Mouse (Mus musculus) CH12F3 (cell line): ENCODE measurements around the gene Tgfbr2.

Experiments used
- in situ Hi-C: fragments of 300-500 bp; cut with MboI; formaldehyde crosslinking; loops from 2 replicates; pipeline ENCODE4 v1.14.3; 2020; ENCODE audit warnings: low sequenced_read_pairs

The Tgfbr2 gene

DNA sequence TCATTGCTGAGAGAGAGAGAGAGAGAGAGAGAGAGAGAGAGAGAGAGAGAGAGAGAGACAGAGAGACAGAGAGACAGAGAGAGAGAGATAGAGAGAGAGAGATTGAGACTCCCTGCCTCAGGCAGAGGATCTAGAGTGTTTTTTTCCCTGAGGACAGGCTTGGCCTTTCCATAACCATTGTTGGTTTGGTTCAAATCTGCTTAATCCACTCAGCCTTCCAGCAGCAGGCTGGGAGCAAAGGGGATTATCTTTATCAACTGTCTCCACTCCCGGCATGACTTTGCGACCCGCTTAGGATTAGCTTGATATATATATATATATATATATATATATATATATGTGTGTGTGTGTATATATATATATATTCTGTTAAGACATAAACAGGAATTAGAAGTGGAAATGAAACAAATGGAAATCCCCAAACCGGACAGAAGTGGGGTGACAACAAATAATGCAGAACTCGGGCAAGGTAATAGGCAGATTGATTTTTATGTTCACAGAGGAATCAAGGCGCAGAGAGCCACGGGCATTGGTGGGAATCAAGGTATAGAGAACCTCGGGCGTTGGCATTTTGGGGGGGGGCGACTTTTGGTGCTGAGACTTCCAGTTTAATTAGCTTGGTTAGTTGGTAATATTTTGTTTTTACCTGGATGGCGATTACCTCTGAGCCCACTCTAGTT, 22.5 kb upstream of the Tgfbr2 start:
- in situ Hi-C loops, result no loop called here

DNA sequence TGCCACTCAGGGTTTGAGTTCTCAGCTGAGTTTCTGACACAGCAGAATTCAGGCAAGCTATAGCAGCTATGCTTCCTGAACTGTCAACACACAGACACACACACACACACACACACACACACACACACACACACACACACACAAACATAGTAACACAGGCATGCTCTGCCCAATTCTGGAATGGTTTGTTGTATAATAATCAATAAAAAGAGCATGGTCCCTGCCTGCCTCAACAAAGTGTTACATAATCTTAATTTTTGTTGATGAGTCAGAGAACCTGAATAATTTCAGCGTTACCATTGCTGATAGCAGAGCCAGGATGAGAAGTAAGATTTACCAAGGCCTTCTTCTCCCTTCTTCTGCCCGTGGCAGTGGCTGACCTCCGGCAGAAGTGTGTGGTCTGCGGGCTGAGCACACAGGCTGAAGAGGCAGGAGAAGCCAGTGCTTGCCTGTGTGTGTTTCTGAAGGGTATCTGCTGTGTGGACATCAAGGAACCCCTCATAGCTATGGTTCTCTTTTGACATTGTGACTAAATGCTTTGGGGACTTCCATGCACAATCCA, 18.8 kb upstream of the Tgfbr2 start:
- in situ Hi-C loops, result no loop called here

DNA sequence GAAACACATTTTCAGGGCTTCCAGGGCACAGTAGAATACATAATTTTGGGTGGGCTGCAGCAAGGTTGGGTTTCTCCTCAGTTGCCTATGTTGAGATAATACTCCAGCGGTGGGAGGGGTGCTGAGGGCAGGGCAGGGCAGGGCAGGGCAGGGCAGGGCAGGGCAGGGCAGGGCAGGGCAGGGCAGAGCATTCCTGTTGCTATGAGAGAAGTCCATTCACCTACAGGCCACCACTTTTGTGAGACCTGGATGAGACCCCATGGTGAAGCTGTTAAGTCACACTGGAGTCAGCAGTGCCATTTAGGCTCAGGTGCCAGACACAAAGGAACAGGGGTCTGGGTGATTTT, 18.3 kb upstream of the Tgfbr2 start:
- in situ Hi-C loops, result no loop called here

DNA sequence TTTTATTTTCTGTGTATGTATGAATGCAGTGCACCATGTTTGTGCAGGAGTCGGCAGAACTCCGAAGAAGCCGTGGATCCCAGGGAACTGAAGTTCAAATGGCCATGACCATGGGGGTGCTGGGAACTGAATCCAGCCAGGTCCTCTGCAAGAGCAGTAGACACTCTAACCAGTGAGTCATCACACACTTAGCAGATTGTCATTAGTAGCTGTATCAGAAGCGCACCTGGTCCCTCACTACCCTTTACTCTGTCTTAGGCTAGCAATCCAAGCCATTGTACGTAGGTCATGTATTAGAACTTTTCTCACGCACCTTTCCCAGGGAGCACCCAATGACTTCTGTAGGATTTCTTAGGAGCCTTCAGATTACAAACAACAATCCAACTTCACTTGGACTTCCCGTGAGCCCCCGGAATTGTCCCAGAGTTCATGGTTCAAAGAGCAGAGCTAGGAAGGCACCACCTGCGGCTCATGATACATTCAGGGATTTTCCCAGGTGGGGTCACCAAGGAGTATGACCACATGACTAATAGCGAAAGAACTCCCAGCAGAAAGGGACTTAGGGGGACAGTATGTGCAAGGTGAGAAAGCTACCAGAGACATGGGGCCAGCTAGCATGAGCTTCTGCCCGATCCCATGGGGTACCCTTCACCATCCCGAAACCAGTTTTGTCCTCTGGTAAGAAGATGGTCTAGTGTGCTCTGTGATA, 17.8 kb upstream of the Tgfbr2 start:
- in situ Hi-C loops, result no loop called here

DNA sequence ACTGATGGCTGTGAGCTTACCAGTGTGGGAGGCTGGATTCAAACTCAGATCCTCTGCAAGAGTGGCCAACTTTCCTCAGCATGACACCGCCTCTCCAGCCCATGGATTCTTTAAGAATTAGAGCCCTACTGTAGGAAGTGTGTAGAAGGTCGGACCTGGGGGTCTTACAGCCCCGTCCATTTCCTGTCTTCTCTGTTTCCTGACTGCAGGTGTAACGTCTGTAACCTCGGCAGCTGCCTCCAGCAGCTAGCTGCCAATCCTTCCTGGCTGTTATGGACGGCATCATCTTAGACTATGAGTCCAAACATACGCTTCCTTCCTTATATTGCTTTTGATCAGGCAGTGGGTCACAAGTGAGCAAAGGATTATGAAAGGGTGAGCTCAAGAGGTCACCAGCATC, 17.1 kb upstream of the Tgfbr2 start:
- in situ Hi-C loops, result no loop called here

DNA sequence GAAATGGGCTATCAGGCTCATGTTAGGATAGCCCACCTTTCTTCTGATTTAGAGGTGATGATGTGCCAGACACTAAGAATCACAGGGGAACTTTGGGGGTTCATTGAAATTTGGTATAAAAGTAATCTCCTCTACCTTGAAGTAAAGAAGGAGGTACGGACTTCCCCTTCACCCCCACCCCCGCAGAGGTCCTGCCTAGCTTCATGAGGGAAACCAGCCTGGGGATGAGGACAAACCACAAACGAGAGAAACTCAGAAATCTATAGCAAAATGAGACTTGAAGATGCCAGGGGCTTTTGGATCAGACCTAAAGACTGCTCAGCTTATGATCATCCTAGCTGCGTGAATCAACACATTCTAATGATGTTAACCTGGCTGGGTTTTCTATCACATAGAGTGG, 14.7 kb upstream of the Tgfbr2 start:
- in situ Hi-C loops, result no loop called here

DNA sequence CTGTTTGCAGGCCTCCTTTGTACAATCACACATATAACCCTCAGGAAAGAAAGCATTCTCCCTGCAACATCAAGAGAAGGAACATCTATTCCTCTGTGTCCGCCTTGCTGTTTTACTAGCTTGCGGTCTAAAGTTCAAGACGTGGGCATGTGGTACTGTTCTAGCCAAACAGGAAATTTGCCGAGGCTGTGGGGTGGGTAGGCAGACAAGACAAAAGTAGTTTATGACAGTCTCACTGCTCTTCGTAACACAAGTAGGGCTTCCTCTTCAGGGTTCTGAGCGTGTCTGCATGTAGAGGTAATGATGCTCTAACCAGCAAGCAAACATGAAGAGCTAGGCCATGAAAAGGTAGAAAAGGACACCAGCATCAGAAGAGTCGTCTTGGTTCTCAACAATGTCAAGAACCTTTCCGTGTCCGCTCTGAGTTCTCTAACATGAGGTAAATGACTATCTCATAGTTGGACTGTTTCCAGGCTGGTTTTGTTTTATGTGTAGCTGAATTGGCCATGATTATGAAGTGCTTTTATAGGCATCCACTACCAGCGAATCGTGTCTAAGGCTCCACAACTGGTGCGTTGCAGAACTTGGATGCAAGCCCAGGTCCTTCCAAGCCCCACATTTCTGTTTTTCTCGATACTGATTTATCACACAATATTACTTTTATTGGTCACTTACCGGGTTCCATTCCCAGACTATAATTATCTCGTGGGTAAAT, 13.9 kb upstream of the Tgfbr2 start:
- in situ Hi-C loops, result no loop called here

DNA sequence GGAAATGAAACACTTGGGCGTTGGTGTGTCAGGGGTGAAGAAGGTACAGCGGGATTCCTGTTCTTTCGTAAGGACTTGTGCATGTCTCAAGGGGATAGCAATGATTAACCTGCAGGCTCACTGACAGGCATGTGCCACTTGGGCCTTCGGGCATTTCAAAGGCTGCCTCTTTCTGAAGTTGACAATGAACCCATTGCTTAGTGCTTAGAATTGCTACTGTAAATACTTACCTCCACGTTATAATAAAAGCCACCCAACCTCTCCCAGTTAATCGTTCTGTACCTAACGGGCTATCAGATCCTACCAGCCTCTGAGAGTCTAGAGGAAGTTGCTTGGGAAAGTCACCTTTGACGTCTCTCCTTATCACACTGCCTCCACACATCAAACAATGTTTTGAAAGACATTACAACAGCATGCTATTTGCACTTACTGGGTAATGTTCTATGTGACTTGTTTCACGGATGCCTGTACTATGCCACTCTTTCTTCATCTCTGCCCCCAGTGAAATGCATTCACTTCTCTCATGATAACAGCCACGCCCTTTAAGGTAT, 12.1 kb upstream of the Tgfbr2 start:
- in situ Hi-C loops, result no loop called here

DNA sequence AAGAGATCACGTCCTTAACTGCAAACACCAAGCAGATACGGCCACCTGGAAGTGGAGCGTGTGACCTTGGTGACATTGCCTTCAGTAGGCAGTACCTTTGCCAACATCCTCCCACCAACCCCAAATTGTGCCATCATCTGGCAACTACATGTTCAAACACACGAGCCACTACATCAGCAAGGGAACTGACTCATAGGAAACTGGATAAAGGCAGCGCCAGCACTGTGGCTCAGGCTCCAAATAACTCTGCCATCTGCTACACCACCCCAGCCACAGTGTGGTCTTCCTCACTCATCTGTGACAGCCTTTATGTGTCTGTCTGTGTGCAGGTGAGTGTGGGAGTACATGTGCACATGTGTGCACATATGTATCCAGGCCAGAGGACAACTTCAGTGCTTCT, 9.7 kb upstream of the Tgfbr2 start:
- in situ Hi-C loops, result no loop called here

DNA sequence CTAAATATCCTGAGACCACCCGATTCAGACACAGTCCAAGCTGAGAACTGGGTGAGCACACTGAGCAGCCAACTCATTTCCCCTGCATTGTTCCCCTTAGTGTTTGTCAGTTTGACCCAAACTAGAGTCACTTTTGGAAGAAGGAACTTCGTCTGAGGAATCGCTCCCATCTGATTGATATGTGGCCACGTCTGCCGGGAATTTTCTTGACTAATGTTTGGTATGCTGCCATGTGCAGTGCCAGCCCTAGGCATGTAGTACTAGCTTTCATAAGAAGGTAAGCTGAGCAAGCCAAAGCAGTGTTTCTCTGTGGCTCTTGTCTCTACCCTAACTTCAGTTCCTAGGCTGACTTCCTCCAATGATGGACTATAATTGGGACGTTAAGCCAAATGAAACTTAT, 7.9 kb upstream of the Tgfbr2 start:
- in situ Hi-C loops, result no loop called here

DNA sequence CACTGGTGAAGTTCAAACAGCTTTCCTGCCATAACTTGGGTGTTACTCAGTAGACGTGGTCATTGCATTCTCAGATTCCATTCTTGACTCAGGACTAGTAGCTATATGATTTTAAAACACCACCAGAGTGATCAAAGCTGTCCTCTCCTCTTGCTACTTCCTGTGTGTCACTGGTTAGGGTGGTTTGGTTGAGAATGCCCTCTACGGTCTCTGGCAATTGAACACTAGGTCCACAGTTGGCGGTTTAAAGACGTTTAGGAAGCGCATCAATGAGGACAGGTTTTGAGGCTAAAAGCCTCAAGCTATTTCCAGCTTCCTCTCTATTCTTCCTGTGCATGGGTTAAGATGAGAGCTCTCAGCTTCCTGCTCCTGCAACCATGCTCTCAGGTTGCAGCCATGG, 6.4 kb upstream of the Tgfbr2 start:
- in situ Hi-C loops, result no loop called here

DNA sequence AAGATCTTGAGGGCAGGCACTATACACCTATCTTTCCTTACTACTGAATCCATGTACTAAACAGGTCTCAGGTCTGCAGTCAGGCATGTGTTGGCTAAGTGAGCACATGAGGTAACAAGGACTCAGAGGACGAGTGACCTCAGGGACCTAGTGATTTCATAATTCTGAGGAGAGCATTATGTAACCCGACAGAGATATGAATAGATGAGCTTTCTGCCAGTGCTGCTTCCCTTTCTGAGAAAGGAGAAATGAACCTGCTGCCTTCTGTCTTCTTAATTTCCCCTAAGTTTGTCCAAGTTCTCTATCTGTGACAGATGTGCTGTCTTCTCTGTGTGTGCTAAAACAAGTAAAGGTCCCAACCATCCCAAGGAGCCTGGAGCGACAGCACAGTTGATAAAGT, 3.0 kb upstream of the Tgfbr2 start:
- in situ Hi-C loops, result no loop called here

DNA sequence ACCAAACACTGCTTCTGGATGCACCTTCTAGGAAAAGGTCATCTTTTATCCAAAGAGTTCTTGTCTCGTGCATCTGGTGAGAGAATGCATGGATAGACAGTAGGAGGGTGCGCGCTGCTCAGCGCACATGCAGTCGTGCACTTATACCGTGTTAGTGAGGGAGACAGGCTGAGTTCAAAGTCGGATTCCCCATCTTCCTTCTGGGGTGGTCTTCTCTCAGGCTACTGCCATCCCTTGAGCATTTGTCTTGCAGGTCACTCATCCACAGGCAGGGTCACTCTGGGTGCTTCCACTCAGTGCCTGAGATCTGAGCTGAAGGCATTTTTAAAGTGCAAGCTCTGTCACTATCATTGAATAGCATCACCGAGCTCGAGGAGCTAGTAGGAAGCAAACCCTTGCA, 1.9 kb upstream of the Tgfbr2 start:
- in situ Hi-C loops, result no loop called here

DNA sequence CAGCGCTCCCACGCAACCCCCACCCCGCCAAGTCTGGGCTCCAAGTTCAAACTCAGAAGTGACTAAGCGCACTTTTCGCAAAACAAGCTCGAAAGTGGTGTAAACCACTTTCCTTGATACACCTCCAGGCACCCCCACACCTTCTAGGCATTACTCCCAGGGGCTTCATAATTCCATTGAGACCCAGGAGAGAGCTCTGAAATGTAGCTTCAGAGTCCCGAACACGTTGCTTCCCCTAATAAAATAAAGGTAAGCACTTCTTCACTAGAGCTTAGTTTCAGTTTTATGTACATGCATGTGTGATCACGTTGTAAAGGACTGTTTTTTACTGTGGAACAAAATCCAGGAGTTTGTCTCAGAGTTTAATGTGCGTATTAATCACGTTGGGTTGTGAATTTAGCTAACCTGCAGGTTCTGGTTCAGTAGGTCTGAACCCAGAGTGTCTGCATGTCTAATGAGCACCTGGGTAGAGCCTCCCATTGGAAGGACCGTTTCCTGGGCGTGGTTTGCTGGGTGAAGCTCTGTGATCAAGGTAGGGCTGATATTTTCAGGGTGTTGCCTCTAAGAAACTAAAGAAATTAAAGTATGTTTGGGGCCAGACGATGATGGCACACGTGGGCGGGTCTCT, 442 bp upstream of the Tgfbr2 start:
- in situ Hi-C loops, result no loop called here

DNA sequence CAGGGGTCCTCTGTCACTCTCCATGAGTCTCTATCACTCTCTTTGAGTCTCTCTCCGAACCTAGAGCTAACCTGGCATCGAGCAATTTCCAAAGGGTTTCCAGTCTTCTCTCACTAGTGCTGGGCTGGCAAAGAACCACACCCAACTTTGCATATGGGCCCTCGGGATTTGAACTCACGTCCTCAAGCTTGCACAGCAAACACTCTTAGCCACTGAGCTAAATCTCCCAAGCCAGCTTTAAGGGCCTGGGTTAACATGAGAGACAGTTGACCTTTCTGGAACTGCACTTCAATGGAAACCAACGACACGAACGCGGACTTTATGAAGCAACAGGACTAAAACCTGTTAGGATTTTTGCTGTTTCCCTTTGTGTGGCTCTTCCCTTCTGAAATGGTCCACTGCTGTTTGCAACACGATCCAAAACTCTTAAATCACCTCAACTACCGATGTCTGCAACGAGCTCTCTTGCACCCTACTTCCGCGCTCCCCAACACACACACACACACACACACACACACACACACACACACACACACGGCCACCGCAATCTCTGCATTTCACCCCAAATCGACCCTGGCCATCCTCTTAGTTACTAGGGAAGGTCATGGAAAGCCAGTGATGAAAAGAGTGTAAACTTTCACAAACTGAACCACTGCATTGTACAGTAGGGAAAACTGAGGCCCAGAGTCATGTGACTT, 1.5 kb downstream of the Tgfbr2 start:
- in situ Hi-C loops, result no loop called here

DNA sequence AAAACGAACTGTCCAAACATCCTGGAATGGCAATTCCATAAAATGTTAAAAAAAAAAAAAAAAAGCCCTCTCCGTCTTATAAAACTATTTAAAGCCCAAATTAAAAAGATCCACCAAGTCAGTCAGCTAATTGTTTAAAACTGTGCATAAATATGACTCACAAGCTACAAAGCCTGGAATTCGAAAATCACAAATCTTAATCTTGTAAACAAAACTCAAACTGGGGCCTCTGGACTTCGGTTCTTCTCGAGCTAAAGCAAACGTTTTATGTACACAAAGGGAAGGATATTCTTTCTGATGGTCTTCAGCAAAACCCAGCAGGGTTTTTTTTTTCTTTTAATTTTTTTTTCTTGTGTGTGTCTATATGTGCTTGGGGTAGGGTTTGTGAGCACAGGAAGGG, 2.1 kb downstream of the Tgfbr2 start:
- in situ Hi-C loops, result no loop called here

DNA sequence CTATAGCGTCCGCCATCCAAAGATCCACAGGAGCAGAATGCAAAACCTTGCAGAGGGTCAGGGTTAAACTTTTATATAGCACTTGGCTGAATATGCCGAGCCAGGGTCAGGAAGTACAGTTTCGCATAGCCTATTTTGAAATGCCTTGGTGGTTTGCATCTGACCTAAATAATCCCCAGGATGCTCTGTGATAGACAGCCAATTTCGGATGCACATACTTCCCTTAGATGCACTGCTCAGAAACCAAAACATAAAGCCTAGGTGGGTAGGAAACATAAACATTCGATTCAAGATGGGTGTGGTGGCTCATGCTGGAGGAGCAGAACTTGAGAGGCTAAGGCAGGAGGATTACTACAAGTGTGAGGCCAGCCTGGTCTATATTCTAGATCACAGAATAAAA, 6.1 kb downstream of the Tgfbr2 start:
- in situ Hi-C loops, result no loop called here

DNA sequence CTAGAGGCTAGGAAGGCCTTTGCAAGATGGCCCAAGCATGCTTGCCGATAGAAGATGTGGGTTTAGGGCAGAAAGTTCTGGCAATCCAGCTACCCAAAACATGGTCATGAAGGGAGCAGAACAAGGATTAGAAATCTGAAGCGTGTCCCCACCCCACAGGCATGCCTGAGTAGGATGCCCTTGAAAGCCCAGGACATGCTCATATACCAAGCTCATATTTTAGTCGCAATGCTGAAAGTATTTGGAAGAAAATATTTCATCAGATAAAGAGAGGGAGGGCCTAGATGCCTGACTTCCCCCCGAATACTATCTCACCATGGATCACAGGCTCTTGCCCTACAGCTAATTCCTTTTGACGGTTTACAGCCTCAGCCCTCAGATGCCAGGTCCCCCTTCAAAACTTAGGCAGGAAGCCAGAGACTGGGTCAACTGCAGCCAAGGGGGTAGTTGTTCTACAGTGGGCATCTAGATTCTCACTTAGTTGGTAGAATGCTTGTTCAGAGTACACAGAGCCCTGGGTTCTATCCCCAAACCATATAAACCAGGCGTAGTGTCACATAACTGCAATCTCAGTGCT, 7.8 kb downstream of the Tgfbr2 start:
- in situ Hi-C loops, result no loop called here

DNA sequence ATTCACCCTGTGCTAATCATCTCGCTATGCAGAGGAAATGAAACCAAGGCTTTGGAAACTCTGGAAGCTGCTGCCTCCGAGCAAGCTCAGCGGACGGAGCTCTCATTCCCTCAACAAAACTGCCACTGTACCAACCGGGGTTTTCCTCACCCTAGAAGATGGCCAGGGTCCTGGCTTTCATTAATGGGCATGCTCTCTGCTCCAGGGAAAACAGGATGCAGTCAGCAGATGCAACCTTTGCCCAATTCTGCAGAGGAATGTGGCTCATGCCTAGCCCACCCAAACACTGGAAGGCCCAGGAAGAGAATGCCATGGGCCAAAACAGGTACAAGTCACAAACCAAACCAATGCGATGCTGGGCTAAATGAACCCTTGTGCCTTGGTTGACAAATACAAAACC, 8.8 kb downstream of the Tgfbr2 start:
- in situ Hi-C loops, result no loop called here

DNA sequence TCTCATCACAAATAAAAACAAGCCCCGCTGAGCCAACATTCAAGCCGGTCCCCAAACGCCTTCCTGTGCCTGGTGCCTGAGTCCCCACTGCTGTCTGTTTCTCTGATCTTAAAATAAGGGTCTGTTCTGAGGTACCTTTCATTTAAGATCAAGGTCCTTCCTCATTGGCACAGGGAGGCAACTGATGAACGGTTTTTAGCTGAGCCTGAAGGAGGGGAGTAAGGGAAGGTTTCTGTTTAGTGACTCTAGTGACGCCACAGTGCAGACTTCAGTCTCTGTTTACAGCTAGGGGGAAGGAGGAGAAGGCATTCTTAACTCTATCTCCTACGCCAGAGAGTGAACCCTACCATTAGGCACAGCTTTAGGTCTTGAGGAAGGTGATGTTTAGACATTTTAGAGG, 11.3 kb downstream of the Tgfbr2 start:
- in situ Hi-C loops, result no loop called here
